Mouse (Mus musculus) intestine, embryonic 14.5 days (tissue): ENCODE data around the gene Llph. TPM values are rescaled to one million over a fixed set of nuclear protein-coding genes. Genes with fewer than 3 reads are reported as not detected.

ENCODE experiments used
- ATAC-seq: fragments of 200-750 bp; cut with Nextera tagmentation; replicated peaks from 2 replicates; pipeline ENCODE4 v1.8.0; 2017; ENCODE audit warnings: low read depth, moderate number of reproducible peaks, moderate TSS enrichment, moderate library complexity; ENCODE audit not compliant: low FRiP score, low TSS enrichment
- DNase-seq: peaks from one replicate; pipeline ENCODE4 v3.0.0-alpha.2; 2018; ENCODE audit warnings: low spot score
- H3K27ac ChIP-seq: fragments of 300-500 bp; sonication (generic); 2 replicates; pipeline ENCODE4 v1.5.1; 2014; ENCODE audit warnings: low read depth, mild to moderate bottlenecking, control low read depth
- H3K27me3 ChIP-seq: fragments of 300-500 bp; sonication (generic); replicated peaks from 2 replicates; pipeline ENCODE4 v1.6.1; 2014; ENCODE audit warnings: low read length, control low read depth; ENCODE audit not compliant: control insufficient read depth, insufficient read depth
- H3K36me3 ChIP-seq: fragments of 300-500 bp; sonication (generic); 2 replicates; pipeline ENCODE4 v1.6.1; 2014; ENCODE audit warnings: low read length, control low read depth; ENCODE audit not compliant: control insufficient read depth, insufficient read depth
- H3K4me1 ChIP-seq: fragments of 300-500 bp; sonication (generic); replicated peaks from 2 replicates; pipeline ENCODE4 v1.6.1; 2014; ENCODE audit warnings: low read length, control low read depth, mixed read lengths; ENCODE audit not compliant: control insufficient read depth, insufficient read depth
- H3K4me2 ChIP-seq: fragments of 300-500 bp; sonication (generic); 2 replicates; pipeline ENCODE4 v1.6.1; 2014; ENCODE audit warnings: low read length
- H3K4me3 ChIP-seq: fragments of 300-500 bp; sonication (generic); 2 replicates; pipeline ENCODE4 v1.5.1; 2014; ENCODE audit warnings: low read depth, low read length, control low read depth, mixed read lengths
- H3K9ac ChIP-seq: fragments of 300-500 bp; sonication (generic); 2 replicates; pipeline ENCODE4 v1.6.1; 2014; ENCODE audit warnings: mild to moderate bottlenecking, low read length
- H3K9me3 ChIP-seq: fragments of 300-500 bp; sonication (generic); 2 replicates; pipeline ENCODE4 v1.6.1; 2016; ENCODE audit warnings: low read length, control low read depth; ENCODE audit not compliant: control insufficient read depth
- WGBS: fragments of 180-500 bp; shearing (Covaris S2); extraction: QIAGEN DNeasy Blood & Tissue Kit; methylation state at CpG from one replicate; pipeline ENCODE4 v1.1.7; 2014; 5-methylcytosine and 5-hydroxymethylcytosine counted together
- polyA plus RNA-seq: library from polyadenylated mRNA; unstranded; fragments of >200 nt; fragmentation: Nextera tagmentation; extraction: Ambion mirVana; gene quantifications from 2 replicates; pipeline ENCODE4 v1.2.1, GENCODE M21; 2014

The Llph gene
- 63.2 and 63.4 TPM in 2 replicates for polyA plus RNA-seq

- WGBS, result under 1% methylated on average over 57 of the region's 57 CpGs
- H3K4me1 ChIP-seq, result peaks cover 4% of the 10 kb centered on the region; the same call in 1 of the 2 replicates
- H3K4me2 ChIP-seq, result peak within 1 kb of the TSS; percentile 65
- peak within 1 kb of the TSS; percentile 79 for H3K9ac ChIP-seq
- peak within 1 kb of the TSS; percentile 12; the same call in 1 of the 2 replicates for H3K27ac ChIP-seq
- no peaks in the 10 kb centered on the region for H3K27me3 ChIP-seq
- H3K9me3 ChIP-seq, result no peaks in the 10 kb centered on the region
- peaks cover 41% of the 10 kb centered on the region for H3K36me3 ChIP-seq
- peak within 1 kb of the TSS; percentile 88 for H3K4me3 ChIP-seq
- peak; percentile 95 for ATAC-seq
- DNase-seq, result peak; percentile 94
These were observed at the start of gene Llph for GRCm38 (mm10) chr10:120226871-120227661. Gene Llph, plus strand, starts transcription at chr10:120227070.

- Histone ChIP-seq H3K9me3 (no peaks in the 10 kb centered on the region), H3K4me3 (no peak overlapping the region), H3K9ac (no peak overlapping the region), H3K4me2 (no peak overlapping the region), H3K36me3 (no peaks in the 10 kb centered on the region), H3K4me1 (no peaks in the 10 kb centered on the region), H3K27ac (no peak overlapping the region), H3K27me3 (no peaks in the 10 kb centered on the region)
- WGBS, result 95% methylated on average over 1 of the region's 1 CpGs
- DNase-seq, result no peak
- no peak for ATAC-seq
These were observed 44.0 kb upstream of the Llph start for GRCm38 (mm10) chr10:120182887-120183286.

GRCm38 (mm10) chr10:120183342-120183741 is 43.5 kb upstream of the Llph start:
- H3K9me3 ChIP-seq, result no peaks in the 10 kb centered on the region
- WGBS, result 90% methylated on average over 2 of the region's 2 CpGs
- no peak overlapping the region for H3K4me3 ChIP-seq
- H3K4me2 ChIP-seq, result no peak overlapping the region
- H3K27ac ChIP-seq, result no peak overlapping the region
- H3K4me1 ChIP-seq, result no peaks in the 10 kb centered on the region
- H3K9ac ChIP-seq, result no peak overlapping the region
- no peaks in the 10 kb centered on the region for H3K36me3 ChIP-seq
- no peaks in the 10 kb centered on the region for H3K27me3 ChIP-seq
- no peak for ATAC-seq
- DNase-seq, result no peak

- Histone ChIP-seq H3K4me3 (no peak overlapping the region), H3K27me3 (no peaks in the 10 kb centered on the region), H3K27ac (no peak overlapping the region), H3K36me3 (no peaks in the 10 kb centered on the region), H3K9ac (no peak overlapping the region), H3K4me2 (no peak overlapping the region), H3K4me1 (no peaks in the 10 kb centered on the region), H3K9me3 (no peaks in the 10 kb centered on the region)
- DNase-seq, result no peak
- no peak for ATAC-seq
- WGBS, result 50% methylated on average over 2 of the region's 2 CpGs
These were observed 38.4 kb upstream of the Llph start for GRCm38 (mm10) chr10:120188513-120188912.

GRCm38 (mm10) chr10:120189276-120189675 is 37.6 kb upstream of the Llph start:
- ATAC-seq, result no peak
- H3K27me3 ChIP-seq, result no peaks in the 10 kb centered on the region
- no peaks in the 10 kb centered on the region for H3K36me3 ChIP-seq
- H3K4me2 ChIP-seq, result no peak overlapping the region
- no peak overlapping the region for H3K27ac ChIP-seq
- H3K4me3 ChIP-seq, result no peak overlapping the region
- H3K4me1 ChIP-seq, result no peaks in the 10 kb centered on the region
- 71% methylated on average over 11 of the region's 11 CpGs for WGBS
- H3K9ac ChIP-seq, result no peak overlapping the region
- DNase-seq, result no peak
- no peaks in the 10 kb centered on the region for H3K9me3 ChIP-seq

GRCm38 (mm10) chr10:120189782-120190181 is 37.1 kb upstream of the Llph start:
- DNase-seq, result no peak
- no peak overlapping the region for H3K4me2 ChIP-seq
- H3K9me3 ChIP-seq, result no peaks in the 10 kb centered on the region
- no peaks in the 10 kb centered on the region for H3K27me3 ChIP-seq
- WGBS, result 49% methylated on average over 6 of the region's 6 CpGs
- H3K4me1 ChIP-seq, result no peaks in the 10 kb centered on the region
- H3K27ac ChIP-seq, result no peak overlapping the region
- H3K4me3 ChIP-seq, result no peak overlapping the region
- H3K9ac ChIP-seq, result no peak overlapping the region
- ATAC-seq, result no peak
- H3K36me3 ChIP-seq, result no peaks in the 10 kb centered on the region

GRCm38 (mm10) chr10:120191165-120191564 is 35.7 kb upstream of the Llph start:
- ATAC-seq (no peak), DNase-seq (no peak)
- Histone ChIP-seq H3K4me3 (no peak overlapping the region), H3K27me3 (no peaks in the 10 kb centered on the region), H3K4me1 (no peaks in the 10 kb centered on the region), H3K36me3 (no peaks in the 10 kb centered on the region), H3K27ac (no peak overlapping the region), H3K4me2 (no peak overlapping the region), H3K9ac (no peak overlapping the region), H3K9me3 (no peaks in the 10 kb centered on the region)
- 83% methylated on average over 6 of the region's 6 CpGs for WGBS

GRCm38 (mm10) chr10:120192278-120192677 is 34.6 kb upstream of the Llph start:
- Histone ChIP-seq H3K36me3 (no peaks in the 10 kb centered on the region), H3K27me3 (no peaks in the 10 kb centered on the region), H3K4me2 (no peak overlapping the region), H3K9ac (no peak overlapping the region), H3K27ac (no peak overlapping the region), H3K9me3 (no peaks in the 10 kb centered on the region), H3K4me1 (no peaks in the 10 kb centered on the region), H3K4me3 (no peak overlapping the region)
- WGBS, result 76% methylated on average over 4 of the region's 4 CpGs
- no peak for DNase-seq
- no peak for ATAC-seq

- ATAC-seq (no peak), DNase-seq (no peak)
- no peaks in the 10 kb centered on the region for H3K36me3 ChIP-seq
- no peak overlapping the region for H3K4me2 ChIP-seq
- H3K9ac ChIP-seq, result no peak overlapping the region
- H3K27me3 ChIP-seq, result no peaks in the 10 kb centered on the region
- 91% methylated on average over 8 of the region's 8 CpGs for WGBS
- no peaks in the 10 kb centered on the region for H3K4me1 ChIP-seq
- H3K4me3 ChIP-seq, result no peak overlapping the region
- H3K27ac ChIP-seq, result no peak overlapping the region
- no peaks in the 10 kb centered on the region for H3K9me3 ChIP-seq
These were observed 33.6 kb upstream of the Llph start for GRCm38 (mm10) chr10:120193255-120193654.
